ENCODE assay signal across 9 mouse cellular contexts in the genomic region with DNA sequence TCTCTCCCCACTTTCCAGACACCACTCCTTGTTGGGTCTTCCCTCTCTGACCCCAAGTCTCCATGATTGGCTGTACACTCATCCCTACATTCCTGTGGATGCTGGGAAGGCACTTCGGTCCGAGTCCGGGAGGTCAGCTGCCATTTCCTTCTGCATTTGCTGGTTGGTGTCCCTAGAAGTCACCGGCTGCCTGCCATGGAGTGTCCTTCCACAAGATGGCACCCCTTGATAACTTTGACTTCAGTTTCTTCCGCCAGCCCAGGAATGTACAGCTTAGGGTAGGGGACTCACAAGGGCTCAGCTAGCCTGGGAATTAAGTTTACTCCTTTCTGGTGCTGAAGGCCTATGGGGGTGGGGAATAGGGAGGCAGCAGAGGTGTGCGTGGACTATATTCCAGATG. TPM values are rescaled to one million over a fixed set of nuclear protein-coding genes. Genes with fewer than 3 reads are reported as not detected.
A peak's percentile ranks its signal among the peaks of the same experiment; 100 is the strongest.
DNase-seq lines count a peak whose midpoint lies in the region; ATAC-seq and TF ChIP-seq lines count a peak whose summit lies in the region.
"Had no signal": no experiment of that assay in that cellular context is flagged by ENCODE, and none has a peak within 500 bp of the region (broad histone marks: within the 10 kb centered on the region; RNA-seq: fewer than 3 reads in every experiment).

No protein-coding gene starts in this region.

- no peaks in the 10 kb centered on the region for H3K9me3 ChIP-seq in liver, embryonic 14.5 days (ENCODE audit: control insufficient read depth, low read length)

- 30% methylated on average over 6 of the region's 6 CpGs for WGBS in thymus, adult 2 months
- 24% methylated on average over 6 of the region's 6 CpGs for WGBS in liver, embryonic 14.5 days (ENCODE audit: insufficient replicate concordance)

- H3K27me3 ChIP-seq in thymus, adult 2 months (ENCODE audit: control insufficient read depth, insufficient read depth, low read length), result no peaks in the 10 kb centered on the region
- no peaks in the 10 kb centered on the region for H3K27me3 ChIP-seq in liver, embryonic 14.5 days (ENCODE audit: control insufficient read depth, insufficient read depth, low read length)

- no peak overlapping the region for H3K27ac ChIP-seq in thymus, adult 2 months (ENCODE audit: control insufficient read depth, insufficient read depth, low read length)
- H3K27ac ChIP-seq in liver, embryonic 14.5 days, result no peak overlapping the region

- H3K4me1 ChIP-seq in thymus, adult 2 months (replicated peaks; ENCODE audit: control insufficient read depth, insufficient read depth, low read length), result no peaks in the 10 kb centered on the region
- H3K4me1 ChIP-seq in liver, embryonic 14.5 days (replicated peaks; ENCODE audit: control insufficient read depth in 2 of 2, insufficient read depth in 2 of 2, low read length in 1 of 2), result no peaks in the 10 kb centered on the region

- no peak overlapping the region for H3K9ac ChIP-seq in liver, embryonic 14.5 days (replicated peaks)

- no peak overlapping the region for H3K4me3 ChIP-seq in thymus, adult 2 months (ENCODE audit: control insufficient read depth, insufficient read depth, low read length)
- no peak overlapping the region for H3K4me3 ChIP-seq in liver, embryonic 14.5 days (ENCODE audit: insufficient read depth in 1 of 2, low read depth in 2 of 2, low read length in 2 of 2)
- H3K4me3 ChIP-seq: erythroblast, embryonic 14.5 days had no signal

- H3K4me2 ChIP-seq in liver, embryonic 14.5 days (ENCODE audit: low read depth), result no peak overlapping the region

- ATAC-seq in liver, embryonic 14.5 days (ENCODE audit: insufficient read depth), result no peak
- peak; percentile 31; the same call in 1 of the 2 replicates for ATAC-seq in neutrophil, adult 5-6 weeks (ENCODE audit: extremely low read depth, insufficient number of reproducible peaks, low FRiP score, poor library complexity, severe bottlenecking)

- no peak for TF ChIP-seq EP300 in liver, embryonic 14.5 days (IDR thresholded peaks at IDR 0.05; ENCODE audit: low read depth)

- no peak for TF ChIP-seq POLR2A in thymus, adult 2 months (IDR thresholded peaks at IDR 0.05; ENCODE audit: control insufficient read depth, extremely low read depth, insufficient read depth, low read length, poor library complexity)

- peak; percentile 64 for DNase-seq in thymus, adult 2 months
- no peak for DNase-seq in thymus, adult 18-20 months
- DNase-seq in cerebellum, adult 8-10 months, result peak; percentile 74
- DNase-seq in frontal cortex, postnatal 36 days (ENCODE audit: low spot score in 2 of 2), result peak; percentile 51 to 77
- peak; percentile 77 for DNase-seq in kidney, adult 11 months
- no peak for DNase-seq in liver, embryonic 14.5 days (ENCODE audit: low read depth in 3 of 3, low spot score in 3 of 3)
- DNase-seq in thymus, postnatal 4 days, result peak; percentile 73

- H3K36me3 ChIP-seq in thymus, adult 2 months (ENCODE audit: control insufficient read depth, insufficient read depth, low read length), result no peaks in the 10 kb centered on the region
- no peaks in the 10 kb centered on the region for H3K36me3 ChIP-seq in liver, embryonic 14.5 days (replicated peaks; ENCODE audit: control insufficient read depth, insufficient read depth, low read depth)

- TF ChIP-seq CTCF in thymus, adult 2 months (IDR thresholded peaks at IDR 0.05; ENCODE audit: borderline replicate concordance, control insufficient read depth, extremely low read depth, insufficient read depth, low read length, poor library complexity), result peak; percentile 33; the same call in 1 of the 2 replicates
- peak; percentile 77 for TF ChIP-seq CTCF in liver, embryonic 14.5 days (IDR thresholded peaks at IDR 0.05; ENCODE audit: low read depth)

RNA-seq across cellular contexts. Expression of a gene that starts 13.9 kb away (rescaled TPM):
- 0.24 and 0.31 TPM in 2 replicates for polyA plus RNA-seq in thymus, adult 2 months (2012; rRNA removed)
- 0.01 and 0.02 TPM in 2 replicates for polyA plus RNA-seq in liver, embryonic 14.5 days (2012; rRNA removed)
- not detected in 2 replicates for polyA plus RNA-seq in liver, embryonic 14.5 days (2014; fragmentation: Nextera tagmentation; extraction: Ambion mirVana)
- not detected in 2 replicates for total RNA-seq in neutrophil, adult 5-6 weeks (2017)
- polyA plus RNA-seq: erythroblast, embryonic 14.5 days had no signal

RNA-seq across cellular contexts. Expression of a gene that starts 49.2 kb away (rescaled TPM):
- polyA plus RNA-seq in thymus, adult 2 months (2012; rRNA removed), result 170 and 177 TPM in 2 replicates
- 127 and 175 TPM in 2 replicates for polyA plus RNA-seq in liver, embryonic 14.5 days (2012; rRNA removed)
- polyA plus RNA-seq in liver, embryonic 14.5 days (2014; fragmentation: Nextera tagmentation; extraction: Ambion mirVana), result 231 and 245 TPM in 2 replicates
- 141 and 162 TPM in 2 replicates for total RNA-seq in neutrophil, adult 5-6 weeks (2017)

Comparison
In these comparisons a context has a peak if more than half of its experiments do, and no peak if none do; other contexts are left out.
1. DNase-seq: peak in thymus, adult 2 months (single experiment), cerebellum, adult 8-10 months (single experiment), frontal cortex, postnatal 36 days (2 of 2), kidney, adult 11 months (single experiment) and thymus, postnatal 4 days (single experiment); none in thymus, adult 18-20 months (0 of 2) and liver, embryonic 14.5 days (0 of 3).